Mouse (Mus musculus) myocyte (in vitro differentiated cells): Measurements from ENCODE around the gene Larp1.

ENCODE experiments used
- CEBPB ChIP-seq: IDR thresholded peaks from 2 replicates; pipeline ENCODE4 v1.6.1; 2011; ENCODE audit warnings: mild to moderate bottlenecking, moderate library complexity; ENCODE audit not compliant: poor library complexity, insufficient read depth, severe bottlenecking
- E2F4 ChIP-seq: IDR thresholded peaks from one replicate; pipeline ENCODE4 v1.6.1; 2011; ENCODE audit warnings: mild to moderate bottlenecking, control low read depth, moderate library complexity; ENCODE audit not compliant: insufficient read depth
- MAX ChIP-seq: IDR thresholded peaks from one replicate; pipeline ENCODE4 v1.6.1; 2011; ENCODE audit warnings: low read depth, mild to moderate bottlenecking, control low read depth
- MYOD1 ChIP-seq, 3 experiments: IDR thresholded peaks; one replicate each; pipeline ENCODE4 v1.6.1; 2011; ENCODE audit warnings: control low read depth in 2 of 3, low read depth in 2 of 3, mild to moderate bottlenecking in 2 of 3, moderate library complexity in 1 of 3; ENCODE audit not compliant: insufficient read length in 2 of 3, control insufficient read depth in 1 of 3
- MYOG ChIP-seq, 3 experiments: IDR thresholded peaks; one replicate each; pipeline ENCODE4 v1.6.1; 2011; ENCODE audit warnings: control low read depth in 2 of 3, low read depth in 2 of 3, mild to moderate bottlenecking in 2 of 3; ENCODE audit not compliant: insufficient read length in 2 of 3, control insufficient read depth in 1 of 3, insufficient read depth in 1 of 3
- POLR2A ChIP-seq: IDR thresholded peaks from one replicate; pipeline ENCODE4 v1.6.1; 2011; ENCODE audit warnings: low read depth, mild to moderate bottlenecking, control low read depth, moderate library complexity; ENCODE audit not compliant: insufficient read length
- POLR2AphosphoS2 ChIP-seq: IDR thresholded peaks from one replicate; pipeline ENCODE4 v1.6.1; 2011; ENCODE audit warnings: low read depth, control low read depth; ENCODE audit not compliant: insufficient read length
- SRF ChIP-seq: IDR thresholded peaks from one replicate; pipeline ENCODE4 v1.6.1; 2011; ENCODE audit warnings: low read depth; ENCODE audit not compliant: control insufficient read depth, insufficient read length
- TCF12 ChIP-seq: IDR thresholded peaks from one replicate; pipeline ENCODE4 v1.6.1; 2011; ENCODE audit warnings: mild to moderate bottlenecking, control low read depth; ENCODE audit not compliant: poor library complexity, insufficient read depth, severe bottlenecking
- TCF3 ChIP-seq: IDR thresholded peaks from one replicate; pipeline ENCODE4 v1.6.1; 2011; ENCODE audit warnings: low read depth, control low read depth; ENCODE audit not compliant: insufficient read length
- USF1 ChIP-seq: IDR thresholded peaks from one replicate; pipeline ENCODE4 v1.6.1; 2011; ENCODE audit warnings: low read depth, mild to moderate bottlenecking, control low read depth, moderate library complexity

DNA sequence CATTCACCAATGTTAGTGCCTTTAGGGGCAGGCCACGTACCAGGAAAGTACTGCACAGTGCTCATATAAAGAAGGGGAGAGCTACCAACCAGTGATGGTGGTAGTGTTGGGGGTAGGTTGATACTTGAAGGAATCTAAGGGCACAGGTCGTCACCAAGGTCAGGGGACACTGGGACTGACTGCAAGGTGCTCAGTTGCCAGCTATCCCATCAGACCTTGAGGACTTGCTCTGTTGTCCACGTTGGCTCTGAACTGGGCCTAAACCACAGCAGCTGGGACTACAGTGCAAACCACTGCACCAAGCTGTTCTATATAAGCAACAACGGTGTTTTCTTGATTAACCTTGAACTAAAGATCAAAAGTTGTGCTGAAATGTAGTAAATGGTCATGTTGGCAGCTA is 53.7 kb downstream of the Larp1 start:
- no peak for TF ChIP-seq POLR2A
- no peak for TF ChIP-seq MAX
- TF ChIP-seq POLR2AphosphoS2 = peak; percentile 82
- no peak for TF ChIP-seq MYOD1 (IDR thresholded peaks at IDR 0.05; ENCODE audit: control insufficient read depth in 1 of 3, insufficient read length in 2 of 3, low read depth in 2 of 3)
- no peak for TF ChIP-seq CEBPB
- no peak for TF ChIP-seq TCF12
- TF ChIP-seq MYOG (IDR thresholded peaks at IDR 0.05; ENCODE audit: control insufficient read depth in 1 of 3, insufficient read depth in 1 of 3, insufficient read length in 2 of 3, low read depth in 2 of 3) = no peak
- no peak for TF ChIP-seq USF1
- no peak for TF ChIP-seq SRF
- TF ChIP-seq E2F4 = no peak
- no peak for TF ChIP-seq TCF3
